Comparison of ENCODE assay signal across 10 mouse cellular contexts in the genomic region with DNA sequence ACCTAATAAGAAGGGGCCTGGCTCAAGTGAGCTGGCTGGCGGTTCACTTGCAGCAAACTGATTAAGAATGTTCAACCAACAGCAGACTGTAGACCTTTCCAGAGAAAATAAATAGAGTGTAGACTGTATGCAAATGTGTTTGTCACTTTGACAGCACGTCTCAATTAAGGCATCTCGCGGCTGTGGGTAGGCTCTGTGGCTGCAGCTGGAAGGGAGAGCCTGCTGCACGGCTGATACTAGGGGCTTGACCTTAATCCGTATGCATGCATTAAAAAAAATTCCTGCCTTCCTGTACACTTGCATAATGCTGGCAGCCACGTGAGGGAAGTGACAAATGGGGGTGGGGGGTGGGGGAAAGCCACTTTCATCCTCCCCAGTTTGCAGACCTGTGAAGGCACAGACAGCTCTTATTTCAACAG.
A peak's percentile ranks its signal among the peaks of the same experiment; 100 is the strongest.
DNase-seq lines count a peak whose midpoint lies in the region; ATAC-seq lines count a peak whose summit lies in the region.
"Had no signal": no experiment of that assay in that cellular context is flagged by ENCODE, and none has a peak within 500 bp of the region (broad histone marks: within the 10 kb centered on the region; RNA-seq: fewer than 3 reads in every experiment).

No protein-coding gene starts in this region.

- 18% methylated on average over 7 of the region's 7 CpGs for WGBS in lung, embryonic 16.5 days
- 4% methylated on average over 7 of the region's 7 CpGs for WGBS in forebrain, embryonic 15.5 days

- DNase-seq in lung, postnatal 25 days (ENCODE audit: low spot score), result no peak
- DNase-seq in thymus, postnatal 14 days, result no peak
- DNase-seq in T-cell, adult 2 months (ENCODE audit: low spot score), result no peak
- no peak for DNase-seq in cerebellum, adult 18-20 months
- DNase-seq: cerebellum, adult 9-11 months; lung, postnatal 4 days had no signal

- no peaks in the 10 kb centered on the region for H3K9me3 ChIP-seq in lung, embryonic 16.5 days (ENCODE audit: control insufficient read depth, low read length)
- no peaks in the 10 kb centered on the region for H3K9me3 ChIP-seq in forebrain, embryonic 15.5 days

- H3K36me3 ChIP-seq in lung, embryonic 16.5 days (ENCODE audit: control insufficient read depth, insufficient read depth, low read length), result no peaks in the 10 kb centered on the region
- 0 out of 2 replicates have a peak, but pooled peaks cover 3% of the 10 kb centered on the region for H3K36me3 ChIP-seq in forebrain, embryonic 15.5 days

- no peaks in the 10 kb centered on the region for H3K27me3 ChIP-seq in lung, embryonic 16.5 days (ENCODE audit: control insufficient read depth, insufficient read depth, low read depth, low read length)
- H3K27me3 ChIP-seq in forebrain, embryonic 15.5 days, result no peaks in the 10 kb centered on the region

- no peak overlapping the region for H3K9ac ChIP-seq in lung, embryonic 16.5 days (ENCODE audit: low read length)
- H3K9ac ChIP-seq in forebrain, embryonic 15.5 days (replicated peaks), result no peak overlapping the region; the same call in 1 of the 2 replicates

- no peak overlapping the region for H3K4me3 ChIP-seq in lung, embryonic 16.5 days (ENCODE audit: low read length)
- no peak overlapping the region for H3K4me3 ChIP-seq in forebrain, embryonic 15.5 days

- no peak overlapping the region for H3K4me2 ChIP-seq in lung, embryonic 16.5 days (ENCODE audit: low read depth, low read length)
- H3K4me2 ChIP-seq in forebrain, embryonic 15.5 days (replicated peaks), result no peak overlapping the region

- H3K27ac ChIP-seq in lung, embryonic 16.5 days (ENCODE audit: low read length), result no peak overlapping the region
- peak overlapping the region; percentile 80 for H3K27ac ChIP-seq in forebrain, embryonic 15.5 days (replicated peaks)

- 0 out of 2 replicates have a peak, but pooled peaks have one; percentile 26 for ATAC-seq in lung, embryonic 16.5 days (ENCODE audit: low read depth)
- ATAC-seq in forebrain, embryonic 15.5 days (replicated peaks), result peak; percentile 95
- ATAC-seq in megakaryocyte-erythroid progenitor cell, adult 5-6 weeks (replicated peaks; ENCODE audit: low FRiP score, low TSS enrichment, poor library complexity, severe bottlenecking), result peak; percentile 34; the same call in 1 of the 2 replicates
- no peak for ATAC-seq in erythroid progenitor cell, adult 5-6 weeks (replicated peaks; ENCODE audit: low FRiP score, poor library complexity, severe bottlenecking)

- peaks cover 7% of the 10 kb centered on the region for H3K4me1 ChIP-seq in lung, embryonic 16.5 days (replicated peaks; ENCODE audit: control insufficient read depth, insufficient read depth, low read length)
- peaks cover 35% of the 10 kb centered on the region for H3K4me1 ChIP-seq in forebrain, embryonic 15.5 days
